Mouse (Mus musculus) limb, embryonic 12.5 days (tissue): ENCODE measurements around the gene A730049H05Rik. TPM values are rescaled to one million over a fixed set of nuclear protein-coding genes. Genes with fewer than 3 reads are reported as not detected.
A peak's percentile ranks its signal among the peaks of the same experiment; 100 is the strongest.

ENCODE experiments used
- ATAC-seq: fragments of 200-750 bp; cut with Nextera tagmentation; 2 replicates; pipeline ENCODE4 v1.8.0; 2017; ENCODE audit warnings: low read depth, moderate TSS enrichment; ENCODE audit not compliant: insufficient number of reproducible peaks, insufficient read depth, low FRiP score, low TSS enrichment
- H3K27ac ChIP-seq: fragments of 300-500 bp; sonication (generic); 2 replicates; pipeline ENCODE4 v1.5.1; 2016; ENCODE audit warnings: mild to moderate bottlenecking, moderate library complexity
- H3K27me3 ChIP-seq: fragments of 300-500 bp; sonication (generic); 2 replicates; pipeline ENCODE4 v1.6.1; 2016; ENCODE audit warnings: mild to moderate bottlenecking, moderate library complexity
- H3K36me3 ChIP-seq: fragments of 300-500 bp; sonication (generic); 2 replicates; pipeline ENCODE4 v1.6.1; 2016; ENCODE audit warnings: mild to moderate bottlenecking, moderate library complexity
- H3K4me1 ChIP-seq: fragments of 300-500 bp; sonication (generic); replicated peaks from 2 replicates; pipeline ENCODE4 v1.6.1; 2016
- H3K4me2 ChIP-seq: fragments of 300-500 bp; sonication (generic); 2 replicates; pipeline ENCODE4 v1.6.1; 2016; ENCODE audit warnings: mild to moderate bottlenecking, moderate library complexity
- H3K4me3 ChIP-seq: fragments of 300-500 bp; sonication (generic); replicated peaks from 2 replicates; pipeline ENCODE4 v1.5.1; 2016; ENCODE audit warnings: mild to moderate bottlenecking
- H3K9ac ChIP-seq: fragments of 300-500 bp; sonication (generic); replicated peaks from 2 replicates; pipeline ENCODE4 v1.6.1; 2016; ENCODE audit warnings: mild to moderate bottlenecking, moderate library complexity
- H3K9me3 ChIP-seq: fragments of 300-500 bp; sonication (generic); 2 replicates; pipeline ENCODE4 v1.6.1; 2016; ENCODE audit warnings: mild to moderate bottlenecking, moderate library complexity
- WGBS: fragments of 180-500 bp; shearing (Covaris S2); methylation state at CpG from one replicate; pipeline ENCODE4 v1.1.7; 2016; 5-methylcytosine and 5-hydroxymethylcytosine counted together
- polyA plus RNA-seq: library from polyadenylated mRNA; unstranded; fragments of >200 nt; fragmentation: Nextera tagmentation; extraction: Ambion mirVana; gene quantifications from 2 replicates; pipeline ENCODE4 v1.2.1, GENCODE M21; 2016

The A730049H05Rik gene
- polyA plus RNA-seq, 1 experiment from 2014 or later: 0.35 TPM

DNA sequence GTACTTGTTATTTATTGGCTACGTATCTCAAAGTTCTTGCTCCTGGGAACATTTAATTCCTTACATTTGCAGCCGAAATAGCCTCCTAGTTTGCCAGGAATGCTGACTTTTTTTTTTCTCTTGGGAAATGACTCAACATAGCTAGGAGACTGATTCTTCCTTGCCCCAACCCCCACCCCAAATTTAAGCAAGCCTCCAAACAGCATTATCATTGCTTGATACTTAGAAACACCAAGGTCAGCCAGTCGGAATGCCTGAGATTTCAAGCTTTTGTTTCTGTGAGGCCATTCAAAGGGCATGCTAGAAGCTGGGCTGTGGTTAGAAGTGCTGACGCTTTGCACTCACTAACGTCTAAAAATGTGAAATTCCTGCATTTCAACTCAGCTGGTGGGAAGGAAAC is 11.1 kb downstream of the A730049H05Rik start:
- Histone ChIP-seq H3K4me1 (no peaks in the 10 kb centered on the region; the same call in 1 of the 2 replicates), H3K36me3 (no peaks in the 10 kb centered on the region), H3K27me3 (no peaks in the 10 kb centered on the region), H3K9ac (no peak overlapping the region), H3K4me2 (no peak overlapping the region), H3K9me3 (no peaks in the 10 kb centered on the region), H3K4me3 (no peak overlapping the region), H3K27ac (no peak overlapping the region)
- ATAC-seq: no peak
- WGBS: 63% methylated on average over 5 of the region's 5 CpGs

DNA sequence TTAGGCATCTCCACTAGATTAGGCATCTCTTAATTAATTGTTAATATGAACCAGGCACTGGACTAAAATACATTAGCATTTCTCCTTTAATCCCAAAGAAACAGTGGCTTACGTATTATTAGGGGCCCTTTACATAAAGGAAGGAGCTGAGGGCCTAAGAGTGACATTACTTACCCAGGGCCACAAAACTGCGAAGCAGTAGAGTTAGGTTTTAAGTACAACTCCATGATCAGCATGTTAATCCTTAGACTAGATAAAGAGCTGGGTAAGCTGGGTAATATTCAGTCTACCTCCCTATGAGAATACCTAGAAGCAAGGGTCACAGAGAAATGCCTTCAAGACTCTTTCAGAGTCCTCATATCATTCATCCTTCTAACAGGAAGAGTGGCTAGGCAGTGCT is 12.9 kb downstream of the A730049H05Rik start:
- Histone ChIP-seq H3K27ac (no peak overlapping the region), H3K9me3 (no peaks in the 10 kb centered on the region), H3K9ac (no peak overlapping the region), H3K27me3 (no peaks in the 10 kb centered on the region), H3K36me3 (peaks cover 4% of the 10 kb centered on the region; the same call in 1 of the 2 replicates), H3K4me2 (no peak overlapping the region), H3K4me1 (no peaks in the 10 kb centered on the region; the same call in 1 of the 2 replicates), H3K4me3 (no peak overlapping the region)
- no peak for ATAC-seq
- WGBS: 89% methylated on average over 2 of the region's 2 CpGs

DNA sequence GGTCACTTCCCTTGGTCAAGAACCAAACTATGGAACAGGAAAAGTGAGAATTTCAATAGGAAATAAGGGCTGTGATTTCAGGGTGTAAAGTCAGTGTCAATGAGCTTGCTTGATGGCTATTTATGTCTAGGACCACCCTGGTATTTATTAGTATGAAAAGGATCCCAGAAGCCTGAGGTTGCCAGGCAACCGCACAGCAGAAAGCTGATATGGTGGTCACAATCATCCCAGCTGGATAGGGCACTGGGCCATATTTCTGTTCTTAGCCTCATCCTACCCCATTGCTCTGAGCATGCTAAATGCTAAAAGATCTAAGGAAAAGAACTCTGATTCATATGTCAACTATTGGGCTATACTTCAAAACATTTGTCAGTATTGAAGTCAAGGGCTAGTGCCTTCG is 14.8 kb downstream of the A730049H05Rik start:
- peaks cover 4% of the 10 kb centered on the region; the same call in 1 of the 2 replicates for H3K36me3 ChIP-seq
- H3K9me3 ChIP-seq: no peaks in the 10 kb centered on the region
- no peak overlapping the region for H3K9ac ChIP-seq
- H3K4me3 ChIP-seq: no peak overlapping the region
- no peak for ATAC-seq
- no peak overlapping the region for H3K4me2 ChIP-seq
- H3K27ac ChIP-seq: no peak overlapping the region
- WGBS: 92% methylated on average over 2 of the region's 2 CpGs
- no peaks in the 10 kb centered on the region for H3K4me1 ChIP-seq
- H3K27me3 ChIP-seq: no peaks in the 10 kb centered on the region

DNA sequence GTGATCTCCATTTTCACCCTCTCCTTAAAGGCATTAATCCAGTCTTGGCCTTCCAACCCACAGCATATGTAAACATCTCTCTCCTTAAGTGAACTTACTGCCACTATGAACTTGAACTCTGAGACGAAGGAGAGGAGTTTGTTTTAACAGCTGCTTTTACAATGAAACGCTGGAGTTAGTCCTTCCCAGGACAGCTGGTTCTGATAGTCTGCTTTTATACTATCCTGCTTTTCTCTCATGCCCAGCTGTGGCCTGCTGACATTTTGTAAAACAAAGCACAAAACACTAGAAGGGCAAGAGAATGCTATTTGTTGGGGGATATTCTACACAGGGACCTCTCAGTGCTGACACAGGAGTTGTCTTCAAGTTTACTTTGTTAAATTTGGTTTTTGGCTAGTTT is 25.7 kb downstream of the A730049H05Rik start:
- peaks cover 14% of the 10 kb centered on the region for H3K4me1 ChIP-seq
- H3K36me3 ChIP-seq: no peaks in the 10 kb centered on the region
- 4% methylated on average over 2 of the region's 2 CpGs for WGBS
- H3K9me3 ChIP-seq: no peaks in the 10 kb centered on the region
- H3K4me2 ChIP-seq: no peak overlapping the region
- no peak for ATAC-seq
- no peaks in the 10 kb centered on the region for H3K27me3 ChIP-seq
- H3K4me3 ChIP-seq: no peak overlapping the region
- no peak overlapping the region for H3K9ac ChIP-seq
- H3K27ac ChIP-seq: peak overlapping the region; percentile 8; the same call in 1 of the 2 replicates

DNA sequence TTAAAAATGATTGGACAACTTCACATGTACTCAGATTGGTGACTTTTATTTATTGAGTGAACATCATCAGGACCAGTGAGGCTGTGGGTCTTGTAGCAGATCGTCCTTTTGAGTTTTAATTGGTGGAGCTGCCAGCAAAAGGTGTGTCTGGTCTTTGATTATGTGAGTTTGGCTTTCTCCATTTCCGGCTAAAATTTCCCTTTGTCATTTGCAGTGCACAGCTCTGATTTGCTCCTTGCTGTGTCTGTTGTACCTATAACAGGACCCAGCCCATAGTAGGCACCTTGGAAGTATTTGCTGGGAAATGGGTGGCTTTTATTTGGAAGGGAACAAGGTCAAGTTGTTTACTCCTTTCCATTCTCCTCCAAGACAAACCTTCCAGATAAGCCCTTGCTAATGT is 27.2 kb downstream of the A730049H05Rik start:
- peaks cover 7% of the 10 kb centered on the region; the same call in 1 of the 2 replicates for H3K36me3 ChIP-seq
- no peaks in the 10 kb centered on the region for H3K9me3 ChIP-seq
- H3K4me3 ChIP-seq: no peak overlapping the region
- no peak for ATAC-seq
- no peak overlapping the region for H3K9ac ChIP-seq
- 51% methylated on average over 2 of the region's 2 CpGs for whole genome bisulfite sequencing
- peaks cover 14% of the 10 kb centered on the region for H3K4me1 ChIP-seq
- no peak overlapping the region for H3K27ac ChIP-seq
- H3K27me3 ChIP-seq: no peaks in the 10 kb centered on the region
- no peak overlapping the region for H3K4me2 ChIP-seq

DNA sequence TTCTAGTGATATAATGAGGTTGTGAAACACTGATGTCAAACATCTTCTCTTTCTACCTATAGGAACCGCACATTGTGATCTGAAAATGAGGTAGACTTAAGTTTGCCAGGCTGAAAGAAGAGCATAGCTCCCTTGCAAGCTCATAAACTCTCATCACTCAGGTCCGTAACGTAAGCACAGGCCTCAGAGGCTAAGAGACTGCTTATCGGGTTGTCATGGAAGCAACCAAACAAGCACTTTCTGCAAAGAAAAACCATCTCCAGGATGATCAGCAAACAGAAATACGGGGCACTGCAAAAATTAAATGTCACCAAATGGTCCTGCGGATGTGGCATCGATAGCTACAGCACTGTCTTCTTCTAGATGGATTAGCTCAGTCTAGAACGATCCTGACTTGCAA is 29.6 kb downstream of the A730049H05Rik start:
- ATAC-seq: no peak
- H3K9me3 ChIP-seq: no peaks in the 10 kb centered on the region
- 88% methylated on average over 8 of the region's 8 CpGs for WGBS

DNA sequence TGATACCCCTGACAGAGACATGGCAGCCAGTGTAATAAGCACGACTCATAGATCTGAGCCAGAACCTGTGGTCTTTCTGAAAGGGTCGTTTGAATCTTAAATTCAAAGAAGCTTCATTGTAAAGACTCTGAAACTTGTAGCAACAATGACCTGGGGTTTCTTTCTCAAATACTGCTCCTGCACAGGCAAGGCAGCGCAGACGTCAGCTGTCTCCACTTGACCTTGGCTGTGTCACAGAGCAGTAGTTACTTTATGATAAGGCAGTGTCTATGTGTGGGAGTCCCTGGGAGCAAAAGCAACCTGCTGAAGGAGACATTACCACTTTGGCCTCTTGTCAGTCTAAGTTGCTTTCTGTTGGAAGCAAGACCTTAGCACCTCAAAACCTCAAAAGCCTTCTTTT is 30.3 kb downstream of the A730049H05Rik start:
- Histone ChIP-seq H3K27me3 (no peaks in the 10 kb centered on the region), H3K4me1 (peaks cover 13% of the 10 kb centered on the region), H3K27ac (no peak overlapping the region), H3K4me2 (no peak overlapping the region), H3K36me3 (peaks cover 16% of the 10 kb centered on the region), H3K9ac (no peak overlapping the region), H3K9me3 (no peaks in the 10 kb centered on the region), H3K4me3 (no peak overlapping the region)
- ATAC-seq: no peak
- WGBS: 70% methylated on average over 4 of the region's 4 CpGs

More for the DNA sequence above, 29.6 kb downstream of the A730049H05Rik start:
- Histone ChIP-seq H3K9ac (no peak overlapping the region), H3K36me3 (peaks cover 16% of the 10 kb centered on the region), H3K4me1 (peaks cover 14% of the 10 kb centered on the region), H3K4me3 (no peak overlapping the region), H3K27ac (no peak overlapping the region), H3K27me3 (no peaks in the 10 kb centered on the region), H3K4me2 (no peak overlapping the region)

DNA sequence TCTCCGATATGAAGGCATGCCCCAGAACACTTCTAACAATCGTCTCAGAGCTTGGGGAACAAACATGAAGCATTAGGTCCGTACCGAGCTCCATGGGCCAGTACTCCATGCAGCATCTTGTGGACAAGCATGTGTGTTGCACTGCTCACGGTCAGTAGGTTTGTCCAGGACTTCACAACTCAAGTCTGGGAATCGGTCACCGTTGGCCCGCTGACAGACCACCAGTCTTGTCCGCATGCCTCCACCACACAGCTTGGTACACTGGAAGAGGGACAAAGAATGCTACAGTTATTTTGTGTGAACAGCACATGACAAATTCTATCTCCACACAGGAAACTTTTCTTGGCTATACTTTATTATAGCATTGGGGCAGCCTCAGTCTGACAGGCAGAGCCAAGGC is 32.9 kb downstream of the A730049H05Rik start:
- Histone ChIP-seq H3K9me3 (no peaks in the 10 kb centered on the region), H3K9ac (no peak overlapping the region), H3K27ac (no peak overlapping the region), H3K27me3 (no peaks in the 10 kb centered on the region), H3K36me3 (peaks cover 16% of the 10 kb centered on the region), H3K4me2 (no peak overlapping the region), H3K4me3 (no peak overlapping the region), H3K4me1 (no peaks in the 10 kb centered on the region)
- no peak for ATAC-seq
- whole genome bisulfite sequencing: 90% methylated on average over 9 of the region's 9 CpGs

DNA sequence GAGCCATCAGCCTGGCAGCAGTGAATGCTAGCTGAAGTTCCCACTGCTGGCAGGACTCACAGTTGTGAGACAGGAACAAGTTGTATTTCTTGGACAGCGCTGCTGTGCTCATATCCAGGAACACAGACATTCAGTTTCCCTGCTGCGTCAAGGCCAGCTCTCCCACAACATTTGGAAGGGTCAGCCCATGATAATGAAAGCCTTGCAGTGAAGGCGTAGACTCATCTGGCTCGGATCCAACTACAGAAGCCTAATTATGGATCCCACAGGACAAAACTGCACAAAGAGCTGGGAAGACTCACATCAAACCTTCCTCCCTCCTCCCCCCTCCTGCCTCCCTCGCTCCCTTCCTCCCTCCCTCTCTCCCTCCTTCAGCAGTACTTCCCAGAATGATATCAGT is 34.0 kb downstream of the A730049H05Rik start:
- Histone ChIP-seq H3K27ac (no peak overlapping the region), H3K36me3 (peaks cover 16% of the 10 kb centered on the region), H3K27me3 (no peaks in the 10 kb centered on the region), H3K4me2 (no peak overlapping the region), H3K4me1 (no peaks in the 10 kb centered on the region), H3K9me3 (no peaks in the 10 kb centered on the region), H3K4me3 (no peak overlapping the region), H3K9ac (no peak overlapping the region)
- 63% methylated on average over 5 of the region's 5 CpGs for WGBS
- ATAC-seq: no peak

DNA sequence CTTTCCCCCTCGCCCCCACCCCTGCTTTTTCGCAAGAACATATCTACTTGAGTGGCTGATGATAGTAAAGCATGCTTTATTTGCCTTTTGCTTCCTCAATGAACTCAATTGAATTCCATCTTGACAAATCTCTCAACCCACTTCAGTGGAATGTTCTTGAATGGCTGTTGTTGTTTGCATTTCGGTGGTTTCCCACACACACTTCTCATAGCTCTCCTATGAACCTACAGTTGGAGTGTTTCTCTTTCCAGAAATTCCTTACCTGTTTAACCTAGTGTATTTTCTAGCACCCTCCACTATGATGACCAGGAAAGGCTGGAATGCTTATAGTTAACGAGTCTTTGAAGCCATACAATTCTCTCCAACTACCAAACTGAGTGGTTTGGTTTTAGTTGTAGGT is 38.6 kb downstream of the A730049H05Rik start:
- WGBS: 91% methylated on average over 4 of the region's 4 CpGs
- Histone ChIP-seq H3K4me2 (no peak overlapping the region), H3K4me3 (no peak overlapping the region), H3K27ac (no peak overlapping the region), H3K36me3 (peaks cover 17% of the 10 kb centered on the region), H3K9ac (no peak overlapping the region), H3K27me3 (no peaks in the 10 kb centered on the region), H3K4me1 (0 out of 2 replicates have a peak, but pooled peaks cover 6% of the 10 kb centered on the region), H3K9me3 (no peaks in the 10 kb centered on the region)
- no peak for ATAC-seq

DNA sequence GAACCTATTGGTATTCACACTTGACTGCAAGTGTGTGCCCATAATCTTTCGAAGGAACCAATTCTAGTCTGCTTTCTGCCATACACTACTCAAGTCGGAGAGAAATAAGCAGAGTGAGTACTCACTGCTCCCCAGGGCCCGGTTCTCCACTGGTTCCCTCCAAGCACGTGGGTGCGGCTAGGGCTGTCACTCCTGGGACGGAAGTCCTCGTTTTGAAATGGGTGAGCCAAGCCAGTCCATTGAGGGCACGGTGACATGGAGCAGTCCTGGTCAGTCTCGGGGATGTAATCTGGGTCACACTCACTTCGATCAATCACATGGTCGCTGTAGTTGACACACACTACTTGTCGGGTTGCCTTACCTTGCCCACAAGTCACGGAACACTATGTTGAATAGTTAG is 41.5 kb downstream of the A730049H05Rik start:
- Histone ChIP-seq H3K9me3 (no peaks in the 10 kb centered on the region), H3K4me1 (peaks cover 13% of the 10 kb centered on the region), H3K27ac (no peak overlapping the region), H3K9ac (no peak overlapping the region), H3K36me3 (peaks cover 27% of the 10 kb centered on the region), H3K4me3 (no peak overlapping the region), H3K27me3 (no peaks in the 10 kb centered on the region), H3K4me2 (no peak overlapping the region)
- ATAC-seq: no peak
- 91% methylated on average over 13 of the region's 13 CpGs for WGBS

DNA sequence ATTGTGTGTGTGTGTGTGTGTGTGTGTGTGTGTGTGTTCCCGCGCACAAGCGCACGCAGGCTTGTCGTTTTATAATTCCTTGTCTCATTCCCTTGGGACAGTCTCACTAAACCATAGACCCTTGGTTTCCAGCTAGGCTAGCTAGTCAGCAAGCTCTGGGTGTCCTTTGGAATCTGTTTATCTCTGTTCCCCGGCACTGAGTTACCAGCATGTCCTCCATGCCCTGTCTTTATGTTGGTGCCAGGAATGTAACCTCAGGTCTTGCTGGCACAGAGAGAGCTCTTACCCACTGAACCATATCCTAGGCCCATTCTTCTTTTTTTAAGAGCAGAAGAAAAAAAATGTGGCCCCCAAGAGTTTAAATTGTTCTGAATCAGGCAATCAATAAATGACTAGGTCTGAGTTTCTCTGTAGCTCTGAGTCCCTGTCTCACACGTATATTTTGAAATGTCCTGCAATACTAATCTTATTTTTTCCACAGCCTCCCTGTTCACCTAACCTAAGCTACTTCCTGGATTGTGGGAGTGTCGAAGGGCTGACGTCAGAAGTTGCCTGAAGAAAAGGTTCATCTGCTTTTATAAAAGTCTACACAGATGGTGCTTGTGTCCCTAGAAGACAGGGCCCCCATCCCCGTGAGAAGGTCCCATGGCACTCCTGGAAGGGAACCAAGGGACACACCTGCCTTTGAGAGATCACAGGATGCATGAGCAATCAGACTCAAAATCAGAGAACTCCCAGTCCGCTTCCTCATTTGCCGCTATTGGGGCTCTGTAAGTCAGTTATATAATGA is 42.6 kb downstream of the A730049H05Rik start:
- Histone ChIP-seq H3K27ac (no peak overlapping the region), H3K4me1 (peaks cover 13% of the 10 kb centered on the region), H3K9ac (no peak overlapping the region), H3K27me3 (no peaks in the 10 kb centered on the region), H3K36me3 (peaks cover 28% of the 10 kb centered on the region), H3K9me3 (no peaks in the 10 kb centered on the region), H3K4me3 (no peak overlapping the region), H3K4me2 (no peak overlapping the region)
- ATAC-seq: no peak
- WGBS: 94% methylated on average over 12 of the region's 12 CpGs
